Mouse (Mus musculus): ENCODE data around the gene Ginm1. TPM values are rescaled to one million over a fixed set of nuclear protein-coding genes. Genes with fewer than 3 reads are reported as not detected.

Gene Ginm1
- polyA plus RNA-seq, 1 experiment = 14.5 TPM

DNA sequence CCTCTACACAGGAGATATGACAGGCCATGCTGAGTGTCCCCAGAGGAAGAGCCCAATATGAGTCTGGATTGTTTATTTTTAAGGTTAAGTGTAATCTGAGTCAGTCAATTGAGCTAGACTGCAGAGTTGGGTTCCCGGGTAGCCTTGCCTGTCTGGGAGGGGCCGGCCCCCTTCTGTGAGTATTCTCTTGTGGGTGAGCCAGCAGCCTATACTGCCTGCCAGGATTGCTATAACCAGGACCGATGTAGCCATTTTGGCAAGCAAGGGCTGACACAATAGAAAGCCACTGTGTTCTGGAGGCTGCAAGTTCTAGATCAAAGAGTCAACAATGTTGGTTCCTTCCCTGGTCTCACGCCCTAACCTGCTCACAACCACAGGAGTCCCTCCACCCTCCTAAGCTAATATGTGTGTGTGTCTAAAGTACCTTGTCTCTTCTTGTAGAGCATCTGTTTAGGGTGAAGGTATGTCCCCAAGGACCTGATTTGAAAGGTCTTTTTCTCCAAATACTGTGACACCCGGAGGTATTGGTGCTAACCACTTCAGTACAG lies 46.3 kb upstream of the Ginm1 start:
- H3K79me2 ChIP-seq (ENCODE audit: control insufficient read depth, insufficient read depth) = no peaks in the 10 kb centered on the region
- TF ChIP-seq MAX (IDR thresholded peaks at IDR 0.05) (no peak), MYOG (IDR thresholded peaks at IDR 0.05; ENCODE audit: control insufficient read depth, extremely low read depth, insufficient read length) (no peak), CTCF (IDR thresholded peaks at IDR 0.05; ENCODE audit: control insufficient read depth, insufficient read depth, insufficient read length) (no peak), CEBPB (IDR thresholded peaks at IDR 0.05; ENCODE audit: low read depth) (no peak), FOSL1 (IDR thresholded peaks at IDR 0.05; ENCODE audit: insufficient read depth, low read length, poor library complexity, severe bottlenecking) (no peak), USF1 (IDR thresholded peaks at IDR 0.05; ENCODE audit: low read depth) (no peak), MYOD1 (IDR thresholded peaks at IDR 0.05; ENCODE audit: control insufficient read depth, insufficient read length, low read depth) (no peak)
- H3K36me3 ChIP-seq (ENCODE audit: control insufficient read depth, insufficient read depth) = no peaks in the 10 kb centered on the region
- no peaks in the 10 kb centered on the region for H3K79me3 ChIP-seq (ENCODE audit: low read depth)
- no peak overlapping the region for H3ac ChIP-seq (ENCODE audit: control insufficient read depth, insufficient read length, low read depth)
- no peaks in the 10 kb centered on the region for H3K27me3 ChIP-seq (ENCODE audit: control insufficient read depth, insufficient read depth, insufficient read length)
- H3K4me3 ChIP-seq (ENCODE audit: insufficient read depth, poor library complexity, severe bottlenecking) = no peak overlapping the region

DNA sequence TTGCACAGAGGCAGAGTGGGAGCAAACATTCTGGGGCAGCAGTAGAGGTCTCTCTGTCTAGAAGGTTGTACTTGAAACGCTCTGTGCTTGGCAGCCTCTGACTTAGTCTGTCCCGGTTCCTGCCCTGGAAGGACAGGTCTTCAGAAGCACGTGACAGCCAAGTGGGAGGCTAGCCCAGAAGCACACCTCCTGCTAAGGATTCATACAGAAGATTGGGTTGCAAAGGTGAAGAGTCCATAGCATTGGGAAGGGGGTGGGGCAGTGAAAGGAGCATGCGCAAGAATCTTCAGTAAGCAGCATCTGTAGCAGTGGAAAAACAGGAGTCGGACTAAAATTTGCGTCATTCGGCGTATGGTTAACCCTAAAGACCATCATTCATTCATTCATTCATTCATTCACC lies 45.4 kb upstream of the Ginm1 start:
- no peak overlapping the region for H3ac ChIP-seq (ENCODE audit: control insufficient read depth, insufficient read length, low read depth)
- H3K79me3 ChIP-seq (ENCODE audit: low read depth) = no peaks in the 10 kb centered on the region
- H3K36me3 ChIP-seq (ENCODE audit: control insufficient read depth, insufficient read depth) = no peaks in the 10 kb centered on the region
- no peaks in the 10 kb centered on the region for H3K27me3 ChIP-seq (ENCODE audit: control insufficient read depth, insufficient read depth, insufficient read length)
- no peak for TF ChIP-seq CEBPB (IDR thresholded peaks at IDR 0.05; ENCODE audit: low read depth)
- no peak for TF ChIP-seq MYOD1 (IDR thresholded peaks at IDR 0.05; ENCODE audit: control insufficient read depth, insufficient read length, low read depth)
- TF ChIP-seq FOSL1 (IDR thresholded peaks at IDR 0.05; ENCODE audit: insufficient read depth, low read length, poor library complexity, severe bottlenecking) = no peak
- TF ChIP-seq USF1 (IDR thresholded peaks at IDR 0.05; ENCODE audit: low read depth) = no peak
- TF ChIP-seq MAX (IDR thresholded peaks at IDR 0.05) = no peak
- no peak for TF ChIP-seq MYOG (IDR thresholded peaks at IDR 0.05; ENCODE audit: control insufficient read depth, extremely low read depth, insufficient read length)
- no peak for TF ChIP-seq CTCF (IDR thresholded peaks at IDR 0.05; ENCODE audit: control insufficient read depth, insufficient read depth, insufficient read length)
- no peak overlapping the region for H3K4me3 ChIP-seq (ENCODE audit: insufficient read depth, poor library complexity, severe bottlenecking)
- no peaks in the 10 kb centered on the region for H3K79me2 ChIP-seq (ENCODE audit: control insufficient read depth, insufficient read depth)

- Histone ChIP-seq H3ac (ENCODE audit: control insufficient read depth, insufficient read length, low read depth) (no peak overlapping the region), H3K27me3 (ENCODE audit: control insufficient read depth, insufficient read depth, insufficient read length) (no peaks in the 10 kb centered on the region), H3K36me3 (ENCODE audit: control insufficient read depth, insufficient read depth) (no peaks in the 10 kb centered on the region), H3K79me2 (ENCODE audit: control insufficient read depth, insufficient read depth) (no peaks in the 10 kb centered on the region), H3K4me3 (ENCODE audit: insufficient read depth, poor library complexity, severe bottlenecking) (no peak overlapping the region), H3K79me3 (ENCODE audit: low read depth) (no peaks in the 10 kb centered on the region)
- TF ChIP-seq USF1 (IDR thresholded peaks at IDR 0.05; ENCODE audit: low read depth) (no peak), CTCF (IDR thresholded peaks at IDR 0.05; ENCODE audit: control insufficient read depth, insufficient read depth, insufficient read length) (no peak), MYOD1 (IDR thresholded peaks at IDR 0.05; ENCODE audit: control insufficient read depth, insufficient read length, low read depth) (no peak), CEBPB (IDR thresholded peaks at IDR 0.05; ENCODE audit: low read depth) (no peak), FOSL1 (IDR thresholded peaks at IDR 0.05; ENCODE audit: insufficient read depth, low read length, poor library complexity, severe bottlenecking) (no peak), MYOG (IDR thresholded peaks at IDR 0.05; ENCODE audit: control insufficient read depth, extremely low read depth, insufficient read length) (no peak), MAX (IDR thresholded peaks at IDR 0.05) (no peak)
These were observed 44.8 kb upstream of the Ginm1 start for GRCm38 (mm10) chr10:7837446-7837845.

- no peaks in the 10 kb centered on the region for H3K27me3 ChIP-seq (ENCODE audit: control insufficient read depth, insufficient read depth, insufficient read length)
- TF ChIP-seq FOSL1 (IDR thresholded peaks at IDR 0.05; ENCODE audit: insufficient read depth, low read length, poor library complexity, severe bottlenecking) (no peak), MYOG (IDR thresholded peaks at IDR 0.05; ENCODE audit: control insufficient read depth, extremely low read depth, insufficient read length) (no peak), MYOD1 (IDR thresholded peaks at IDR 0.05; ENCODE audit: control insufficient read depth, insufficient read length, low read depth) (no peak), USF1 (IDR thresholded peaks at IDR 0.05; ENCODE audit: low read depth) (no peak), MAX (IDR thresholded peaks at IDR 0.05) (no peak), CEBPB (IDR thresholded peaks at IDR 0.05; ENCODE audit: low read depth) (no peak), CTCF (IDR thresholded peaks at IDR 0.05; ENCODE audit: control insufficient read depth, insufficient read depth, insufficient read length) (no peak)
- no peak overlapping the region for H3ac ChIP-seq (ENCODE audit: control insufficient read depth, insufficient read length, low read depth)
- H3K36me3 ChIP-seq (ENCODE audit: control insufficient read depth, insufficient read depth) = no peaks in the 10 kb centered on the region
- H3K4me3 ChIP-seq (ENCODE audit: insufficient read depth, poor library complexity, severe bottlenecking) = no peak overlapping the region
- H3K79me2 ChIP-seq (ENCODE audit: control insufficient read depth, insufficient read depth) = no peaks in the 10 kb centered on the region
- H3K79me3 ChIP-seq (ENCODE audit: low read depth) = no peaks in the 10 kb centered on the region
These were observed 44.3 kb upstream of the Ginm1 start for GRCm38 (mm10) chr10:7836902-7837301.

GRCm38 (mm10) chr10:7834671-7835225 lies 42.1 kb upstream of the Ginm1 start:
- H3K27me3 ChIP-seq (ENCODE audit: control insufficient read depth, insufficient read depth, insufficient read length) = no peaks in the 10 kb centered on the region
- H3K79me3 ChIP-seq (ENCODE audit: low read depth) = no peaks in the 10 kb centered on the region
- H3K79me2 ChIP-seq (ENCODE audit: control insufficient read depth, insufficient read depth) = no peaks in the 10 kb centered on the region
- H3ac ChIP-seq (ENCODE audit: control insufficient read depth, insufficient read length, low read depth) = no peak overlapping the region
- TF ChIP-seq MAX (IDR thresholded peaks at IDR 0.05) = no peak
- no peaks in the 10 kb centered on the region for H3K36me3 ChIP-seq (ENCODE audit: control insufficient read depth, insufficient read depth)
- H3K4me3 ChIP-seq (ENCODE audit: insufficient read depth, poor library complexity, severe bottlenecking) = no peak overlapping the region

Measured in C2C12 (cell line).